21 mouse cellular contexts compared by ENCODE assay signal in genomic region chr1:137017642-137018041, GRCm38 (mm10).
"Had no signal": no experiment of that assay in that cellular context is flagged by ENCODE, and none has a peak within 500 bp of the region (broad histone marks: within the 10 kb centered on the region; RNA-seq: fewer than 3 reads in every experiment).

No protein-coding gene starts in this region.

- ATAC-seq: forebrain, embryonic 13.5 days; forebrain, embryonic 14.5 days; forebrain, embryonic 15.5 days; forebrain, embryonic 16.5 days; forebrain, postnatal 0 days had no signal

- DNase-seq: cerebellum, adult 2 months; cerebellum, adult 8-10 months; cerebellum, adult 9-10 months; cerebellum, adult 9-11 months; cerebellum, postnatal 10 days; cerebellum, postnatal 14 days; cerebellum, postnatal 25 days; cerebellum, postnatal 36 days; embryo, embryonic 11 days; forebrain, postnatal 0 days; gastrocnemius, adult 2 months; gastrocnemius, postnatal 10 days; gastrocnemius, postnatal 14 days; gastrocnemius, postnatal 25 days; gastrocnemius, postnatal 36 days; heart, adult 18-20 months; heart, adult 2 months had no signal
